Mouse (Mus musculus) liver, embryonic 14.5 days (tissue): ENCODE data around the gene Depdc5. TPM values are rescaled to one million over a fixed set of nuclear protein-coding genes. Genes with fewer than 3 reads are reported as not detected.
"Not testable (repeated sequence)": the region's sequence is repeated elsewhere in the genome, so short reads cannot be mapped to it uniquely, and the experiment has no call there.

Experiments
- ATAC-seq: fragments of 200-750 bp; cut with Nextera tagmentation; 2 replicates; pipeline ENCODE4 v1.8.0; 2017; ENCODE audit warnings: moderate number of reproducible peaks, mild to moderate bottlenecking, moderate library complexity; ENCODE audit not compliant: insufficient read depth
- DNase-seq, 3 experiments: peaks; one replicate each; pipeline ENCODE4 v3.0.0-alpha.2; 2012 to 2013; ENCODE audit warnings: low read depth in 3 of 3, low spot score in 3 of 3
- H3K27ac ChIP-seq: fragments of 300-500 bp; sonication (generic); 2 replicates; pipeline ENCODE4 v1.5.1; 2014; ENCODE audit warnings: moderate library complexity, mild to moderate bottlenecking, control low read depth, inconsistent platforms
- H3K27me3 ChIP-seq: fragments of 300-500 bp; sonication (generic); 2 replicates; pipeline ENCODE4 v1.6.1; 2014; ENCODE audit warnings: mild to moderate bottlenecking, low read length, moderate library complexity; ENCODE audit not compliant: control insufficient read depth, insufficient read depth
- H3K36me3 ChIP-seq: fragments of 300-500 bp; sonication (generic); replicated peaks from 2 replicates; pipeline ENCODE4 v1.6.1; 2014; ENCODE audit warnings: low read depth; ENCODE audit not compliant: control insufficient read depth, insufficient read depth
- H3K4me1 ChIP-seq, 2 experiments: fragments of 200-500 bp in 1 of 2; fragments of 300-500 bp in 1 of 2; sonication (generic) in 1 of 2; replicated peaks; 2 replicates each; pipeline ENCODE4 v1.6.1; 2012 to 2014; ENCODE audit warnings: antibody characterized with exemption in 1 of 2, inconsistent platforms in 1 of 2, low read length in 1 of 2; ENCODE audit not compliant: control insufficient read depth in 2 of 2, insufficient read depth in 2 of 2
- H3K4me2 ChIP-seq: fragments of 300-500 bp; sonication (generic); 2 replicates; pipeline ENCODE4 v1.6.1; 2014; ENCODE audit warnings: low read depth, mild to moderate bottlenecking, control low read depth, moderate library complexity
- H3K4me3 ChIP-seq, 2 experiments: fragments of 200-500 bp in 1 of 2; fragments of 300-500 bp in 1 of 2; sonication (generic) in 1 of 2; 2 replicates each; pipeline ENCODE4 v1.5.1; 2012 to 2014; ENCODE audit warnings: low read depth in 2 of 2, low read length in 2 of 2, mild to moderate bottlenecking in 2 of 2, control low read depth in 1 of 2, inconsistent platforms in 1 of 2, moderate library complexity in 1 of 2; ENCODE audit not compliant: insufficient read depth in 1 of 2
- H3K9ac ChIP-seq: fragments of 300-500 bp; sonication (generic); replicated peaks from 2 replicates; pipeline ENCODE4 v1.6.1; 2014; ENCODE audit warnings: mild to moderate bottlenecking, control low read depth, moderate library complexity
- H3K9me3 ChIP-seq: fragments of 300-500 bp; sonication (generic); 2 replicates; pipeline ENCODE4 v1.6.1; 2016; ENCODE audit warnings: low read length, mixed read lengths; ENCODE audit not compliant: control insufficient read depth
- CTCF ChIP-seq: IDR thresholded peaks from 2 replicates; pipeline ENCODE4 v1.5.1; 2016; ENCODE audit warnings: antibody characterized with exemption, low read depth, control low read depth
- EP300 ChIP-seq: IDR thresholded peaks from 2 replicates; pipeline ENCODE4 v1.6.1; 2016; ENCODE audit warnings: antibody characterized with exemption, low read depth
- WGBS: fragments of 180-500 bp; shearing (Covaris S2); extraction: QIAGEN DNeasy Blood & Tissue Kit; methylation state at CpG from one replicate; pipeline ENCODE4 v1.1.7; 2014; ENCODE audit not compliant: insufficient replicate concordance; 5-methylcytosine and 5-hydroxymethylcytosine counted together
- polyA plus RNA-seq, 2 experiments: library from polyadenylated mRNA; depleted of rRNA in 1 of 2; stranded (reverse) in 1 of 2; unstranded in 1 of 2; fragments of >200 nt; fragmentation: Nextera tagmentation in 1 of 2; extraction: Ambion mirVana in 1 of 2; gene quantifications; 2 replicates each; pipeline versions ENCODE4 v1.2.1 to v1.2.3; 2012 to 2014

Gene Depdc5
- polyA plus RNA-seq, 2 experiments = 7.3 to 7.5 TPM

- ATAC-seq (no peak), DNase-seq (no peak)
- no peak overlapping the region for H3K4me3 ChIP-seq
- peaks cover 3 to 9% of the 10 kb centered on the region in 2 experiments; a peak in 3 of 4 replicates for H3K4me1 ChIP-seq
- no peaks in the 10 kb centered on the region for H3K9me3 ChIP-seq
- H3K9ac ChIP-seq = peak overlapping the region; percentile 27
- 31% methylated on average over 13 of the region's 13 CpGs for WGBS
- no peaks in the 10 kb centered on the region; the same call in 1 of the 2 replicates for H3K27me3 ChIP-seq
- no peak for TF ChIP-seq EP300
- no peak for TF ChIP-seq CTCF
- H3K27ac ChIP-seq = no peak overlapping the region
- H3K36me3 ChIP-seq = no peaks in the 10 kb centered on the region
- H3K4me2 ChIP-seq = peak overlapping the region; percentile 55
These were observed 175.4 kb downstream of the Depdc5 start for GRCm38 (mm10) chr5:33038656-33039509.

GRCm38 (mm10) chr5:33039510-33039911, 176.0 kb downstream of the Depdc5 start:
- ATAC-seq (no peak), DNase-seq (peak in 2 of 3 experiments; percentile 45 to 59)
- no peaks in the 10 kb centered on the region; the same call in 1 of the 2 replicates for H3K27me3 ChIP-seq
- peaks cover 0 to 3% of the 10 kb centered on the region in 2 experiments; a peak in 1 of 4 replicates for H3K4me1 ChIP-seq
- TF ChIP-seq EP300 (no peak), CTCF (peak; percentile 79)
- 0 out of 4 replicates have a peak overlapping the region, but pooled peaks of 1 of the 2 experiments have one; percentile 11 for H3K4me3 ChIP-seq
- no peaks in the 10 kb centered on the region for H3K36me3 ChIP-seq
- whole genome bisulfite sequencing = 4% methylated on average over 13 of the region's 13 CpGs
- H3K9me3 ChIP-seq = no peaks in the 10 kb centered on the region
- H3K4me2 ChIP-seq = peak overlapping the region; percentile 55
- H3K9ac ChIP-seq = peak overlapping the region; percentile 27
- no peak overlapping the region for H3K27ac ChIP-seq

GRCm38 (mm10) chr5:33040735-33041134, 177.2 kb downstream of the Depdc5 start:
- not testable (repeated sequence) for ATAC-seq, H3K4me3 ChIP-seq, H3K36me3 ChIP-seq, H3K4me2 ChIP-seq, H3K9me3 ChIP-seq, H3K27me3 ChIP-seq, H3K27ac ChIP-seq, H3K4me1 ChIP-seq, DNase-seq, H3K9ac ChIP-seq
- WGBS = 17% methylated on average over 1 of the region's 1 CpGs

GRCm38 (mm10) chr5:33043397-33043796, 179.9 kb downstream of the Depdc5 start:
- Histone ChIP-seq H3K27ac (no peak overlapping the region), H3K9me3 (no peaks in the 10 kb centered on the region), H3K4me2 (no peak overlapping the region), H3K4me1 (peaks cover 0 to 3% of the 10 kb centered on the region in 2 experiments; a peak in 1 of 4 replicates), H3K27me3 (no peaks in the 10 kb centered on the region; the same call in 1 of the 2 replicates), H3K36me3 (no peaks in the 10 kb centered on the region), H3K9ac (no peak overlapping the region), H3K4me3 (no peak overlapping the region)
- TF ChIP-seq CTCF = no peak
- TF ChIP-seq EP300 = no peak
- 49% methylated on average over 10 of the region's 10 CpGs for whole genome bisulfite sequencing
- ATAC-seq (no peak), DNase-seq (no peak)

Other genes with a start within 250 kb of the Depdc5 start
- 19.0 and 21.7 TPM in 2 replicates for gene Pisd, start 78.1 kb upstream of the Depdc5 start, polyA plus RNA-seq (2012; rRNA removed)
- 29.0 and 33.8 TPM in 2 replicates for gene Pisd, start 78.1 kb upstream of the Depdc5 start, polyA plus RNA-seq (2014; fragmentation: Nextera tagmentation; extraction: Ambion mirVana)
- 0.56 and 1.5 TPM in 2 replicates for gene Gm20671, start 36.6 kb upstream of the Depdc5 start, polyA plus RNA-seq (2012; rRNA removed)
- not detected in 2 replicates for gene Gm20671, start 36.6 kb upstream of the Depdc5 start, polyA plus RNA-seq (2014; fragmentation: Nextera tagmentation; extraction: Ambion mirVana)
- 3.7 and 4.2 TPM in 2 replicates for gene Prr14l, start 9.4 kb upstream of the Depdc5 start, polyA plus RNA-seq (2012; rRNA removed)
- gene Prr14l, start 9.4 kb upstream of the Depdc5 start, polyA plus RNA-seq (2014; fragmentation: Nextera tagmentation; extraction: Ambion mirVana) = 6.5 and 8.7 TPM in 2 replicates
- gene Ywhah, start 155.1 kb downstream of the Depdc5 start, polyA plus RNA-seq (2012; rRNA removed) = 102 and 132 TPM in 2 replicates
- 183 and 201 TPM in 2 replicates for gene Ywhah, start 155.1 kb downstream of the Depdc5 start, polyA plus RNA-seq (2014; fragmentation: Nextera tagmentation; extraction: Ambion mirVana)
- gene Slc5a1, start 240.5 kb downstream of the Depdc5 start, polyA plus RNA-seq (2012; rRNA removed) = not detected in 2 replicates
- gene Slc5a1, start 240.5 kb downstream of the Depdc5 start, polyA plus RNA-seq (2014; fragmentation: Nextera tagmentation; extraction: Ambion mirVana) = not detected in 2 replicates